Comparison of ENCODE assay signal across 21 mouse cellular contexts in the genomic region with DNA sequence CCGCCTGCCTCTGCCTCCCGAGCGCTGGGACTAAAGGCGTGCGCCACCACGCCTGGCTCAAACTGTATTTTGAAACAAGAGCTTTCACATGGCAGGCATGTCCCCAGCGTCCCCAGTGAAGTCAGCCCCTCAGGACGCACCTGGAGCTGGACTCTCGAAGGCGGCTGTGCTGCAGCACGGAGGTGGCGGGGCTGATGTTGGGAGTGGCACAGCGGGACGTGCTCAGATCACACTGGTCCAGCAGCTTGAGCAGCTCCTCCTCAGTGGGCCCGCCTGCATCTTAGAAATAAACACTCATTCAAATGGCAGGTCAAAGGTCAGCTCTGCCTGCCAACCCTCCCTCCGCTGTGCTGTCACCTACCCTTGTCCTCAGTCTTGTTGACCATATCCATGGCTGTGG. TPM values are rescaled to one million over a fixed set of nuclear protein-coding genes. Genes with fewer than 3 reads are reported as not detected.
DNase-seq lines count a peak whose midpoint lies in the region; ATAC-seq and TF ChIP-seq lines count a peak whose summit lies in the region.
"Had no signal": no experiment of that assay in that cellular context is flagged by ENCODE, and none has a peak within 500 bp of the region (broad histone marks: within the 10 kb centered on the region; RNA-seq: fewer than 3 reads in every experiment).

No protein-coding gene starts in this region.

- no peaks in the 10 kb centered on the region for H3K27me3 ChIP-seq in heart, embryonic 13.5 days (replicated peaks)
- no peaks in the 10 kb centered on the region for H3K27me3 ChIP-seq in E14TG2a.4 (ENCODE audit: insufficient read depth, low read length)
- no peaks in the 10 kb centered on the region for H3K27me3 ChIP-seq in liver, embryonic 14.5 days (ENCODE audit: control insufficient read depth, insufficient read depth, low read length)

- H3K4me2 ChIP-seq in heart, embryonic 13.5 days: no peak overlapping the region
- no peak overlapping the region; the same call in 1 of the 2 replicates for H3K4me2 ChIP-seq in liver, embryonic 14.5 days (ENCODE audit: low read depth)

- no peak for TF ChIP-seq CTCF in E14TG2a.4 (conservative IDR thresholded peaks at IDR 0.05; ENCODE audit: low read length)
- TF ChIP-seq CTCF in bone marrow, adult 2 months (IDR thresholded peaks at IDR 0.05; ENCODE audit: control insufficient read depth, insufficient read depth, low read length): no peak
- no peak for TF ChIP-seq CTCF in liver, embryonic 14.5 days (IDR thresholded peaks at IDR 0.05; ENCODE audit: low read depth)

- 90% methylated on average over 16 of the region's 16 CpGs for WGBS in heart, embryonic 13.5 days
- 94% methylated on average over 16 of the region's 16 CpGs for WGBS in bone marrow, adult 2 months
- WGBS in liver, embryonic 14.5 days (ENCODE audit: insufficient replicate concordance): 84% methylated on average over 16 of the region's 16 CpGs

- TF ChIP-seq EP300 in liver, embryonic 14.5 days (IDR thresholded peaks at IDR 0.05; ENCODE audit: low read depth): no peak

- H3K36me3 ChIP-seq in heart, embryonic 13.5 days: peaks cover 91% of the 10 kb centered on the region
- peaks cover 97% of the 10 kb centered on the region for H3K36me3 ChIP-seq in E14TG2a.4 (ENCODE audit: insufficient read depth, low read length)
- peaks cover 47% of the 10 kb centered on the region for H3K36me3 ChIP-seq in liver, embryonic 14.5 days (replicated peaks; ENCODE audit: control insufficient read depth, insufficient read depth, low read depth)

- peak; percentile 33; the same call in 1 of the 2 replicates for ATAC-seq in heart, embryonic 13.5 days (ENCODE audit: extremely low read depth, insufficient number of reproducible peaks, low FRiP score, low TSS enrichment)
- peak; percentile 59 for ATAC-seq in liver, embryonic 14.5 days (ENCODE audit: insufficient read depth)
- ATAC-seq in megakaryocyte, adult 5-6 weeks (ENCODE audit: poor library complexity, severe bottlenecking): no peak
- ATAC-seq: forebrain, embryonic 16.5 days; midbrain, embryonic 16.5 days had no signal

- H3K9ac ChIP-seq in heart, embryonic 13.5 days: no peak overlapping the region
- H3K9ac ChIP-seq in liver, embryonic 14.5 days (replicated peaks): no peak overlapping the region

- TF ChIP-seq POLR2A in bone marrow, adult 2 months (IDR thresholded peaks at IDR 0.05; ENCODE audit: borderline replicate concordance, control insufficient read depth, low read depth, low read length): no peak; the same call in 1 of the 2 replicates

- no peak overlapping the region for H3K4me3 ChIP-seq in heart, embryonic 13.5 days
- peak overlapping the region; percentile 41 for H3K4me3 ChIP-seq in E14TG2a.4 (replicated peaks; ENCODE audit: low read length)
- no peak overlapping the region for H3K4me3 ChIP-seq in bone marrow, adult 2 months (replicated peaks; ENCODE audit: control insufficient read depth, low read depth, low read length)
- H3K4me3 ChIP-seq in liver, embryonic 14.5 days (ENCODE audit: insufficient read depth in 1 of 2, low read depth in 2 of 2, low read length in 2 of 2): no peak overlapping the region

- DNase-seq in heart, adult 8-10 months (ENCODE audit: low spot score): no peak
- DNase-seq in liver, embryonic 14.5 days (ENCODE audit: low read depth in 3 of 3, low spot score in 3 of 3): peak in 1 of 3 experiments; percentile 4
- DNase-seq in adrenal gland, adult 2 months: no peak
- DNase-seq: cerebellum, postnatal 10 days; embryo, embryonic 11 days; gastrocnemius, postnatal 10 days; heart, adult 18-20 months; heart, postnatal 4 days; layer of hippocampus, postnatal 36 days; left cerebral cortex, postnatal 4 days; lung, adult 18-20 months; retina, postnatal 1 day; right cerebral cortex, postnatal 4 days; thymus, adult 2 months had no signal

- H3K9me3 ChIP-seq in heart, embryonic 13.5 days: no peaks in the 10 kb centered on the region
- no peaks in the 10 kb centered on the region for H3K9me3 ChIP-seq in E14TG2a.4 (ENCODE audit: low read length)
- H3K9me3 ChIP-seq in liver, embryonic 14.5 days (ENCODE audit: control insufficient read depth, low read length): no peaks in the 10 kb centered on the region

- H3K27ac ChIP-seq in heart, embryonic 13.5 days (replicated peaks): no peak overlapping the region
- peak overlapping the region; percentile 61 for H3K27ac ChIP-seq in bone marrow, adult 2 months (ENCODE audit: control insufficient read depth, insufficient read depth, low read depth, low read length, poor library complexity)
- H3K27ac ChIP-seq in liver, embryonic 14.5 days: peak overlapping the region; percentile 94
- H3K27ac ChIP-seq: macrophage had no signal

- H3K4me1 ChIP-seq in heart, embryonic 13.5 days: no peaks in the 10 kb centered on the region
- peaks cover 6% of the 10 kb centered on the region for H3K4me1 ChIP-seq in E14TG2a.4 (replicated peaks; ENCODE audit: low read depth, low read length)
- H3K4me1 ChIP-seq in bone marrow, adult 2 months (ENCODE audit: control insufficient read depth, insufficient read depth, low read length): no peaks in the 10 kb centered on the region; the same call in 1 of the 2 replicates
- H3K4me1 ChIP-seq in liver, embryonic 14.5 days (replicated peaks; ENCODE audit: control insufficient read depth in 2 of 2, insufficient read depth in 2 of 2, low read length in 1 of 2): peaks cover 19 to 27% of the 10 kb centered on the region in 2 experiments

RNA-seq across cellular contexts. Expression of a gene that starts 33.7 kb away (rescaled TPM):
- 20.3 and 20.8 TPM in 2 replicates for polyA plus RNA-seq in heart, embryonic 13.5 days (2015; fragmentation: Nextera tagmentation; extraction: Ambion mirVana)
- total RNA-seq in heart, adult 8-10 months (2022): 10 to 100 TPM; 10.9 to 15.4 (median 13.6) TPM
- 14.1 and 17.1 TPM in 2 replicates for polyA plus RNA-seq in bone marrow, adult 2 months (2011; ENCODE audit: insufficient read depth, insufficient read length, low replicate concordance, missing spikeins)
- 15.8 and 17.2 TPM in 2 replicates for polyA plus RNA-seq in liver, embryonic 14.5 days (2012; rRNA removed)
- 8.9 and 10.2 TPM in 2 replicates for polyA plus RNA-seq in liver, embryonic 14.5 days (2014; fragmentation: Nextera tagmentation; extraction: Ambion mirVana)
- 6.2 and 7.5 TPM in 2 replicates for total RNA-seq in megakaryocyte, adult 5-6 weeks (2015)
- 8.3 and 17.5 TPM in 2 replicates for total RNA-seq in megakaryocyte, adult 5-6 weeks (2017)
- total RNA-seq in adrenal gland, adult 2 months (2021): 10 to 100 TPM; 21.8 to 40.9 TPM
- 41.9 and 45.9 TPM in 2 replicates for polyA plus RNA-seq in adrenal gland, adult 2 months (2012; rRNA removed)
